Mouse (Mus musculus): ENCODE measurements around the gene Sf3a1. TPM values are rescaled to one million over a fixed set of nuclear protein-coding genes. Genes with fewer than 3 reads are reported as not detected.
A peak's percentile ranks its signal among the peaks of the same experiment; 100 is the strongest.
"Not testable (repeated sequence)": the region's sequence is repeated elsewhere in the genome, so short reads cannot be mapped to it uniquely, and the experiment has no call there.

The Sf3a1 gene
- polyA plus RNA-seq (2014; fragmentation: Nextera tagmentation; extraction: Ambion mirVana): 64.1 and 68.7 TPM in 2 replicates

- H3K9me3 ChIP-seq (ENCODE audit: low read depth, low read length): no peaks in the 10 kb centered on the region
- H3K4me1 ChIP-seq (ENCODE audit: insufficient read depth): peaks cover 7% of the 10 kb centered on the region; the same call in 1 of the 2 replicates
- DNase-seq (peak; percentile 98), ATAC-seq (ENCODE audit: insufficient read depth) (peak; percentile 97)
- WGBS: 2% methylated on average over 54 of the region's 54 CpGs
- H3K27ac ChIP-seq (ENCODE audit: low read depth): peak within 1 kb of the TSS; percentile 78; the same call in 1 of the 2 replicates
- H3K4me2 ChIP-seq: peak within 1 kb of the TSS; percentile 91
- peaks cover 39% of the 10 kb centered on the region for H3K36me3 ChIP-seq (ENCODE audit: insufficient read depth)
- H3K9ac ChIP-seq: peak within 1 kb of the TSS; percentile 80
- peak within 1 kb of the TSS; percentile 91 for H3K4me3 ChIP-seq (ENCODE audit: low read depth, low read length)
- no peak for TF ChIP-seq CTCF (IDR thresholded peaks at IDR 0.05; ENCODE audit: low read depth)
- no peaks in the 10 kb centered on the region for H3K27me3 ChIP-seq (ENCODE audit: insufficient read depth, low read length)
Measured at GRCm38 (mm10) chr11:4159808-4160708, at the start of gene Sf3a1, which contains the start of gene Ccdc157. Sf3a1 (plus strand) TSS chr11:4160350. Ccdc157 (minus strand) TSS chr11:4160293.

GRCm38 (mm10) chr11:4112033-4112432 is 48.1 kb upstream of the Sf3a1 start:
- Histone ChIP-seq H3K4me3 (ENCODE audit: low read depth, low read length) (no peak overlapping the region), H3K9ac (no peak overlapping the region), H3K36me3 (ENCODE audit: insufficient read depth) (no peaks in the 10 kb centered on the region), H3K4me2 (no peak overlapping the region), H3K9me3 (ENCODE audit: low read depth, low read length) (no peaks in the 10 kb centered on the region), H3K27ac (ENCODE audit: low read depth) (no peak overlapping the region), H3K27me3 (ENCODE audit: insufficient read depth, low read length) (no peaks in the 10 kb centered on the region; the same call in 1 of the 2 replicates), H3K4me1 (ENCODE audit: insufficient read depth) (no peaks in the 10 kb centered on the region)
- no peak for DNase-seq
- no peak for ATAC-seq (ENCODE audit: insufficient read depth)
- 85% methylated on average over 4 of the region's 4 CpGs for WGBS
- TF ChIP-seq CTCF (IDR thresholded peaks at IDR 0.05; ENCODE audit: low read depth): no peak

DNA sequence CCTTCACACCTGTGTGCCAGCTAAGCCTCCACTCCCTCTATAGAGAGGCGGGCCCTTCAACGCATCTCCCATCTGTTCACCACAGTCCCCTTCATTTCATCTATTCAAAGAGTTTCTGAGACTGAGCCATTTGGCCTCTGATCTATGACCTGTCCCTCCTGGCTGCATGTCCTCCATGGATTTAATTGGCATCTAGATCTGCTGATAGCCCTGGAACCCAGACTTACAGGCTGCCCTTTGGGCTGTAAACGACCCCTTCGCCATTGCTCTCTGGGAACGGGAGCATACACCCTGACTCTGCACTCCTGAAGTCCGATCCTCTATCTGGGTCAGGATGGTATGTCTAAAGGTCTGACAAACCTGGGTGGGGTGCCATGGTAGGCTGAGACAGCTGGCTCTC is 47.3 kb upstream of the Sf3a1 start:
- H3K9me3 ChIP-seq (ENCODE audit: low read depth, low read length): no peaks in the 10 kb centered on the region
- H3K36me3 ChIP-seq (ENCODE audit: insufficient read depth): no peaks in the 10 kb centered on the region
- 79% methylated on average over 6 of the region's 6 CpGs for WGBS
- H3K27me3 ChIP-seq (ENCODE audit: insufficient read depth, low read length): peaks cover 5% of the 10 kb centered on the region; the same call in 1 of the 2 replicates
- no peak overlapping the region for H3K4me2 ChIP-seq
- ATAC-seq (ENCODE audit: insufficient read depth) (no peak), DNase-seq (no peak)
- no peaks in the 10 kb centered on the region for H3K4me1 ChIP-seq (ENCODE audit: insufficient read depth)
- TF ChIP-seq CTCF (IDR thresholded peaks at IDR 0.05; ENCODE audit: low read depth): no peak
- no peak overlapping the region for H3K9ac ChIP-seq
- no peak overlapping the region for H3K4me3 ChIP-seq (ENCODE audit: low read depth, low read length)
- H3K27ac ChIP-seq (ENCODE audit: low read depth): no peak overlapping the region

DNA sequence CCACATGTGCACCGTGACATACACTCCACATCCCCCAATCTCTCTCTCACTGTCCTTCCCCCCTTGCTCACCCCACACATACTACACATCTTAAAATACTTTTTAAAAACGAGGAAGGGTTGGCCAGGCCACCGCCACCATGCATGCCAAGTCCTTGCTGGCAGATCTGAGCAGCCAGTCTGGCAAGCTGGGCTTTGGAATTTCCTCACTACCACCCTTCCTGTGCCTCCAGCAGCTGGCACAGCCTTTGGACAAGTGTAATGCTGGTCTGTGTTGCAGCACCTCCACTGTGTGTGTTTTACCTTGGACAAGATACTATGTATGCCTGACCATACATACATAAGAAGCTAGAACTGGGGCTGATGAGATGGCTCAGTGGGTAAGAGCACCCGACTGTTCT is 46.7 kb upstream of the Sf3a1 start:
- Histone ChIP-seq H3K9ac (no peak overlapping the region), H3K4me3 (ENCODE audit: low read depth, low read length) (no peak overlapping the region), H3K27me3 (ENCODE audit: insufficient read depth, low read length) (peaks cover 11% of the 10 kb centered on the region; the same call in 1 of the 2 replicates), H3K4me1 (ENCODE audit: insufficient read depth) (peaks cover 3% of the 10 kb centered on the region; the same call in 1 of the 2 replicates), H3K36me3 (ENCODE audit: insufficient read depth) (no peaks in the 10 kb centered on the region), H3K9me3 (ENCODE audit: low read depth, low read length) (no peaks in the 10 kb centered on the region), H3K4me2 (no peak overlapping the region), H3K27ac (ENCODE audit: low read depth) (no peak overlapping the region)
- TF ChIP-seq CTCF (IDR thresholded peaks at IDR 0.05; ENCODE audit: low read depth): no peak
- DNase-seq: no peak
- 84% methylated on average over 4 of the region's 4 CpGs for WGBS
- no peak for ATAC-seq (ENCODE audit: insufficient read depth)

- WGBS: 63% methylated on average over 6 of the region's 6 CpGs
- peaks cover 12% of the 10 kb centered on the region for H3K27me3 ChIP-seq (ENCODE audit: insufficient read depth, low read length)
- peaks cover 3% of the 10 kb centered on the region; the same call in 1 of the 2 replicates for H3K4me1 ChIP-seq (ENCODE audit: insufficient read depth)
- no peak overlapping the region for H3K4me3 ChIP-seq (ENCODE audit: low read depth, low read length)
- ATAC-seq (ENCODE audit: insufficient read depth) (no peak), DNase-seq (no peak)
- no peak overlapping the region; the same call in 1 of the 2 replicates for H3K9ac ChIP-seq
- H3K9me3 ChIP-seq (ENCODE audit: low read depth, low read length): no peaks in the 10 kb centered on the region
- H3K4me2 ChIP-seq: no peak overlapping the region
- TF ChIP-seq CTCF (IDR thresholded peaks at IDR 0.05; ENCODE audit: low read depth): no peak
- H3K27ac ChIP-seq (ENCODE audit: low read depth): no peak overlapping the region
- no peaks in the 10 kb centered on the region for H3K36me3 ChIP-seq (ENCODE audit: insufficient read depth)
Measured at GRCm38 (mm10) chr11:4113970-4114369, 46.2 kb upstream of the Sf3a1 start.

- not testable (repeated sequence) for H3K4me3 ChIP-seq (ENCODE audit: low read depth, low read length); H3K4me1 ChIP-seq (ENCODE audit: insufficient read depth); DNase-seq; H3K36me3 ChIP-seq (ENCODE audit: insufficient read depth); H3K9me3 ChIP-seq (ENCODE audit: low read depth, low read length); H3K9ac ChIP-seq; ATAC-seq (ENCODE audit: insufficient read depth); H3K4me2 ChIP-seq; H3K27ac ChIP-seq (ENCODE audit: low read depth)
- WGBS: 76% methylated on average over 6 of the region's 6 CpGs
- H3K27me3 ChIP-seq (ENCODE audit: insufficient read depth, low read length): peaks cover 14% of the 10 kb centered on the region
Measured at GRCm38 (mm10) chr11:4114541-4114940, 45.6 kb upstream of the Sf3a1 start.

DNA sequence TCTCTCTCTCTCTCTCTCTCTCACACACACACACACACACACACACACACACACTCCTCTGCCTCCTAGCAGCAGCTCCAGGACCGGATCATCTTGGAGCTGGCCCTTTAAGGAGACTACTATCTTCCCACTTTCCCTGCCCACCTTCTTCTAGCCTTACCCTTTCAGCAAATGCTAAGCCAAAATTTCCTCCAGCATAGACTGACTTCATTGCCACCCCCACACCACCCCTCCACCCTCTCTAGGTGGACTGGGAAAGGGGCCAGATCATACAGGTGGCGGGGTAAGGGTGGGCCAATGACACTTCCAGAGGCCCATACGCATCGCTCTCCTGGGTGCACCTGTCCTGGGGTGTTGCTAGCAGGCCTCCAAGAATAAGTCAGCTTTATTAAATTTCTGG is 44.7 kb upstream of the Sf3a1 start:
- DNase-seq (no peak), ATAC-seq (ENCODE audit: insufficient read depth) (no peak)
- Histone ChIP-seq H3K4me3 (ENCODE audit: low read depth, low read length) (no peak overlapping the region), H3K27me3 (ENCODE audit: insufficient read depth, low read length) (peaks cover 14% of the 10 kb centered on the region), H3K9me3 (ENCODE audit: low read depth, low read length) (no peaks in the 10 kb centered on the region), H3K36me3 (ENCODE audit: insufficient read depth) (no peaks in the 10 kb centered on the region), H3K9ac (no peak overlapping the region), H3K4me1 (ENCODE audit: insufficient read depth) (peaks cover 3% of the 10 kb centered on the region; the same call in 1 of the 2 replicates), H3K4me2 (no peak overlapping the region), H3K27ac (ENCODE audit: low read depth) (no peak overlapping the region)
- no peak for TF ChIP-seq CTCF (IDR thresholded peaks at IDR 0.05; ENCODE audit: low read depth)
- 87% methylated on average over 4 of the region's 4 CpGs for WGBS

Measured in lung, embryonic 14.5 days (tissue).